Mouse (Mus musculus): ENCODE data around the gene St3gal2. TPM values are rescaled to one million over a fixed set of nuclear protein-coding genes. Genes with fewer than 3 reads are reported as not detected.

Gene St3gal2
- 1.3 TPM for polyA plus RNA-seq (2014; fragmentation: Illumina TruSeq; extraction: RNeasy Lipid Tissue Mini Kit (QIAGEN cat#74804); ENCODE audit: low read depth, low replicate concordance)

DNA sequence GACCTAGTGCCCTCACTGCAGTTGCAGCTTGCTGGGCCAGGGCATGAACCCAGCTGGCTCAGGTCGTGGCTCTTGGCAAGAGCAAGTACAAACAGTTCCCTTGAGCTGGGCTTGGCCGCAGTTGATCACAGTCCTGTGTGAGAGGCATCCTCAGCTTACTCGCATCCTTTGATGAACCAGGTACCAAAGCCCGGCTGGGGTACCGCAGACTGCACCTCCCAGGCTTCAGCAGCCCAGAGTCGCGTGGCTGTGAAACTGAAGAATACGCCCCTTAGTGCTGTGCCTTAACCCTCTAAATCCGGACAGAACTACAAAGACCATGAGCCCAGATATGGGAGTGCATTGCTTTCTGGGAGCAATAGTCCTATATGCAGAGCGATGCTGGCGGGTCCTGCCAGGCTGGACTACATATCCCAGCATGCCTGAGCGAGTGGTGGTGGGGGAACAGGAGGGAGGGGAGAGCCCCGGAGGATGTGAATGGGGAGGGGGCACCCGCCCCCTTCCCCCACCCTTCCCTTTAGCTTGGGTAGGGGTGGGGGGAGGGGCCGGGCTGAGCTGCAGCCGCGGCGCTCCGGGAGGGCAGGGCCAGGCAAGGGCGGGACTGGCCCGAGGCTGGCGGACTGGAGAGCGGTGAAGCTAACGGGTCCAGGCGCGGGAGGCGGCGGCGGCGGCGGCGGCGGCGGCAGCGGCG, at the start of gene St3gal2:
Gene St3gal2 (plus strand): TSS at position 582 of the 691 bp plus-strand sequence.

DNA sequence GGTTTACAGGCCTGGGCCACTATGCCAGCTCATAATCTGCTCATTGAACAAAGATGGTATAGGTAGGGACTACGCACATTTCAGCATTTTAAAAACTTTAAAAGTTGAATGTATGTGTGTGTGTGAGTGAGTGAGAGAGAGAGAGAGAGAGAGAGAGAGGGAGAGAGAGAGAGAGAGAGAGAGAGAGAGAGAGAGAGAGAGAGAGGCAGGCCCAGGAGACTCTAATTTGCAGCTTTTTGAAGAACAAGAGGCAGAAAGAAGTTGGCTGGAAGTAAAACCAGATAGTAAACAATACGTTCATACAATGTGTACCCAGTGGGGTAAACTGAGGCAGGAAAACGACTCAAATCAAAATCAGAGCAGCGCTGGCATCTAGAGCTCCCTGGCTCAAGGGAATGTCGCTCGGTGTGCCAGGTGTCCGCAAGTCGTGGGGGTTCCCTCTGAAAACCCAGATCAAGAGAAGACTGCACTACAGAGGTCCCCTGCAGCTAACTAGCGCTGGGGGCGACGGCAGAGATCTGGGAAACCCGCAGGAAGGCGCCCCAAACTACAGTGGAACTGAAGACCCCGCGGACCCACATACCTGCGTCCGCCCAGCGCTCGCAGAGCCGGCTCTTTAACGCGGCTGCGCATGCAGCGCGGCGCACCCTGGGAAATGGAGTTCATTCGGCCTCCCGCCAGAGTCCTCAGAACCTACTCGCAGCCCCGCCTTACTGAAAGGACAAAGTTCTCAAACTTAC, 17.7 kb upstream of the St3gal2 start, which contains the start of gene Fuk:
Gene Fuk (minus strand): TSS at position 650 of the 740 bp plus-strand sequence.

GRCm38 (mm10) chr8:110997547-110998531, 78.1 kb downstream of the St3gal2 start, which contains the start of gene Ddx19a:
Gene Ddx19a (minus strand): TSS chr8:110997800.

Other genes starting within 250 kb of the St3gal2 start
- 0.88 TPM for gene Mtss1l, start 198.4 kb upstream of the St3gal2 start, polyA plus RNA-seq (2014; fragmentation: Illumina TruSeq; extraction: RNeasy Lipid Tissue Mini Kit (QIAGEN cat#74804); ENCODE audit: low read depth, low replicate concordance)
- gene Il34, start 114.0 kb upstream of the St3gal2 start, polyA plus RNA-seq (2014; fragmentation: Illumina TruSeq; extraction: RNeasy Lipid Tissue Mini Kit (QIAGEN cat#74804); ENCODE audit: low read depth, low replicate concordance), result not detected
- gene Cog4, start 73.3 kb upstream of the St3gal2 start, polyA plus RNA-seq (2014; fragmentation: Illumina TruSeq; extraction: RNeasy Lipid Tissue Mini Kit (QIAGEN cat#74804); ENCODE audit: low read depth, low replicate concordance), result 25.9 TPM
- gene Sf3b3, start 73.1 kb upstream of the St3gal2 start, polyA plus RNA-seq (2014; fragmentation: Illumina TruSeq; extraction: RNeasy Lipid Tissue Mini Kit (QIAGEN cat#74804); ENCODE audit: low read depth, low replicate concordance), result 26.2 TPM
- gene Fuk, start 17.4 kb upstream of the St3gal2 start, polyA plus RNA-seq (2014; fragmentation: Illumina TruSeq; extraction: RNeasy Lipid Tissue Mini Kit (QIAGEN cat#74804); ENCODE audit: low read depth, low replicate concordance), result 0.87 TPM
- gene Ddx19a, start 77.9 kb downstream of the St3gal2 start, polyA plus RNA-seq (2014; fragmentation: Illumina TruSeq; extraction: RNeasy Lipid Tissue Mini Kit (QIAGEN cat#74804); ENCODE audit: low read depth, low replicate concordance), result 4.4 TPM
- 63.9 TPM for gene Ddx19b, start 111.8 kb downstream of the St3gal2 start, polyA plus RNA-seq (2014; fragmentation: Illumina TruSeq; extraction: RNeasy Lipid Tissue Mini Kit (QIAGEN cat#74804); ENCODE audit: low read depth, low replicate concordance)
- gene Aars, start 113.2 kb downstream of the St3gal2 start, polyA plus RNA-seq (2014; fragmentation: Illumina TruSeq; extraction: RNeasy Lipid Tissue Mini Kit (QIAGEN cat#74804); ENCODE audit: low read depth, low replicate concordance), result 24.0 TPM
- gene Exosc6, start 136.4 kb downstream of the St3gal2 start, polyA plus RNA-seq (2014; fragmentation: Illumina TruSeq; extraction: RNeasy Lipid Tissue Mini Kit (QIAGEN cat#74804); ENCODE audit: low read depth, low replicate concordance), result 0.87 TPM
- gene Clec18a, start 172.5 kb downstream of the St3gal2 start, polyA plus RNA-seq (2014; fragmentation: Illumina TruSeq; extraction: RNeasy Lipid Tissue Mini Kit (QIAGEN cat#74804); ENCODE audit: low read depth, low replicate concordance), result 0.31 TPM
- gene Pdpr, start 174.7 kb downstream of the St3gal2 start, polyA plus RNA-seq (2014; fragmentation: Illumina TruSeq; extraction: RNeasy Lipid Tissue Mini Kit (QIAGEN cat#74804); ENCODE audit: low read depth, low replicate concordance), result 19.2 TPM

All from testis, adult 10 weeks (tissue).